Mouse (Mus musculus) testis, adult 2 months (tissue): ENCODE measurements around the gene Fam208a.

Source experiments
- CTCF ChIP-seq: fragments of 200-500 bp; IDR thresholded peaks from 2 replicates; pipeline ENCODE4 v1.5.1; 2012; ENCODE audit warnings: low read depth, mild to moderate bottlenecking, inconsistent platforms, low read length, moderate library complexity; ENCODE audit not compliant: control insufficient read depth, insufficient read depth, insufficient replicate concordance
- POLR2A ChIP-seq: fragments of 200-500 bp; IDR thresholded peaks from 2 replicates; pipeline ENCODE4 v1.6.1; 2012; ENCODE audit warnings: low read depth, mild to moderate bottlenecking, inconsistent platforms, low read length, moderate library complexity; ENCODE audit not compliant: control insufficient read depth

GRCm38 (mm10) chr14:27392660-27393059 is 36.0 kb upstream of the Fam208a start:
- TF ChIP-seq CTCF (no peak), POLR2A (no peak)
